Mouse (Mus musculus) regulatory T cell (primary cell): ENCODE results near the gene Trp53inp2.

Experiments used
- in situ Hi-C: fragments of 300-600 bp; cut with MboI, MseI; formaldehyde crosslinking; loops from one replicate; pipeline ENCODE4 v1.15.1; 2025; ENCODE audit warnings: high pct_unique_total_duplicates

Trp53inp2 gene

DNA sequence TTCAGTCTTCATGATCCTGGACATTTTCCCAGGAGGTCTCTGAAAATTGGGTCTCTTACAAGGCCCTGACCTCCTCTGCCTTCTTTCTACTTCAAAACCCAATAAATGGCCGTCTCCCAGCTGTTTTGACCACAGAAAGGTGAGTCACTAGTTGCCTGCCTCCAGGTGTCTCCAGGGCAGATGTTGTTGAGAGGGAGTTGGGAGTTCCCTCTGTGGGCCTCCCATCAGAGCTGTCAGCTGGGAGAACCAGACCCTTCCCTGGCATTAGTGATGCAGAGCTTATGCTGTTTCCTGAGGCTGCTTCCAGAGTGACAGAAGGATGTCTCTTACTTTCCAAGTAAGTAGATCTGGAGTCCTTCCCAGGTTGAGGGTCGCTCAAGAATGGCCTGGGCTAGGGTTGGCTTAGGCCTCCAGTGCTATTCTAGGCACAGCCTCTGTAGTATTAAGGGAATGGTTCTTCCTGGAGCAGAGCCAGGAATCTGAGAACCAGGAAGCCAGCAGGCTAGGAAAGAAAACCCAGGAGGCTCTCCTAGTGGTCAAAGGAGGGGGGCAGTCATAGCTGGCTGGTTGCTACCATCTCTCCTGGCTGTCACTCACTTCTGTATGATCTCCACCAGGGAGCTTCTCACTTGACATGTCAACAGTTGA lies 2.1 kb downstream of the Trp53inp2 start:
- in situ Hi-C loops: loop anchor here (10.0 kb wide), 1 partner anchor 148 kb away; the partner anchor contains the start of gene Dynlrb1

DNA sequence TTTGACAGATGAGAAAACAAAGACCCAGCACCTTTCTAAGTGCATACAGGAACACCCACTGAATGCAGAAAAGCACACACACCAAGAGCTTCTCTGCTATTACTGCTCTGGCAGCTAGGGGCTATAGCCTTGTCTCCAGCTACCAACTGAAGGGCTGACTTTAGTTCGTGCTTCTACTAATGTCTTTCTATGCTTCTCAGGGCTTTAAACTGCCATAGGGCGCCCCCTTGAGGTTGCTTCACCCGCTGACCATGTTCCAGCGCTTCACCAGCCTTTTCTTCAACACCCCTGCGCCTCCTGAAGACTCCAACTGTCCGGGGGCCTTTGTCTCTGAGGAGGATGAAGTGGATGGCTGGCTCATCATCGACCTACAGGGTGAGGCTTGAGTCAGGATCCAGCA lies 4.2 kb downstream of the Trp53inp2 start:
- in situ Hi-C loops: loop anchor here (10.0 kb wide), 1 partner anchor 150 kb away; the partner anchor contains the start of gene Dynlrb1

DNA sequence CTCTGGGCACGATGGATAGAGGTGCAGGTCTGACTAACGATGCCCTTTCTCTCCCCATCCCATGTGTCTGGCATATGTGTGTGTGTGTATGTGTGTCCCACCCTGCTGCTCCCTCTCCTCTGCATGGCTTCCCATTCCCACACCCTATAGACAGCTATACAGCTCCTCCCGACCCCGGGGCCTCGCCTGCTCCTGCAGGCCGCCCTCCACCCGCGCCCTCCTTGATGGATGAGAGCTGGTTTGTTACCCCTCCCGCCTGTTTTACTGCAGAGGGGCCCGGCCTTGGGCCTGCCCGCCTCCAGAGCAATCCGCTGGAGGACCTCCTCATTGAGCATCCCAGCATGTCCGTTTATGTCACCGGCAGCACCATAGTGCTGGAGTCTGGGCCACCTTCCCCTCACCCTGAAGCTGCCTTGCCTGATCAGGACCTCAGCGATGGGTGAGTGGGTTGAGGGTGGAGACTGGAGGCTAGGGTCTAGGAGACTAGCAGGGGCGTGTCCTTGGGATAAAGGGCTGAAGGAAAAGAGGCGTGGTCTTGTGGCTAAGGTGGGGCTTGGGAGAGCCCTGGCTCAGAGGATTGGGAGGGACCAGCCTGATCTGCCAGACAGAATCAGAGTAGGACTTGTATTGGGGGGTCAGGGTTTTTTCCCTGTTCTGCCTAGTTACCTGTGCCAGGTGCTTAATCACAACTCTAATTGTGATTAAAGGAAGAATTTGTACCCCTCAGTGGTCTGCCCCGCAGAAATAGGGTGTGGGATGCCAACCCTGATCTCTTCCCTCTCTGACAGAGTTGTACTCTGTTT lies 5.1 kb downstream of the Trp53inp2 start:
- in situ Hi-C loops: loop anchor here (10.0 kb wide), 1 partner anchor 151 kb away; the partner anchor contains the start of gene Dynlrb1

DNA sequence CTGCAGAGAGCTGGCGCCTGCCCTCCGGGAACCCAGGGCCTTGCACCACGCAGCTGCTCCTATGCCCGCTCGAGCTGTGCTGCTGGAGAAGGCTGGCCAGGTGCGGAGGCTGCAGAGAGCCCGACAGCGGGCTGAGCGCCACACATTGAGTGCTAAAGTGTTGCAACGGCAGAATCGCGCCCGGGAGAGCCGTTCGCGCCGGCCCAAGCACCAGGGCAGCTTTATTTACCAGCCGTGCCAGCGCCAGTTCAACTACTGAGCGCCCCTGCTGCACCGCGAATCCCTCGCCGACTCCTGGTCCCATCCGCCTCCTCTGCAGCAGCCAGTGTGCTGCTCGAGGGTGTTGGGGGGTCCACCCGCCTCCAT lies 5.7 kb downstream of the Trp53inp2 start:
- in situ Hi-C loops: loop anchor here (10.0 kb wide), 1 partner anchor 152 kb away; the partner anchor contains the start of gene Dynlrb1

DNA sequence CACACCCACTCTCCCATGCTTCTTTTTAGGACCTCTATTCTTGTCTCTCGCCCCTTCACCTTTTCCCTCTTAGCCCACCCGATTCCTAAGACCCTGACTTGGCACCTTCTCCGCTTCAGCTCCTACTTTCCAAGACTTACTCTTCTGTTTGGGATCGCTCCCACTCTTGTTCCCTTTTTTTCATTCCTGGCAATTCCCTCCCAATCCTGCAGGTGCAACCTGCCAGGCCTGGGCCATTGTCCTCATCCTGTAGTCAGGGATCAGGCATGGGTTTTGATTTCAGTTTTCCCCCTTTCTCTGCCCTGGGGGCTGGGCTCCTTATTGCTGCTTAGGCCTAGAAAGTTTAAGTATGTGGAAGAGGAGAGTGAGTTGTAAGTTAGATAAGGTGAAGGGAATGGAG lies 6.2 kb downstream of the Trp53inp2 start:
- in situ Hi-C loops: loop anchor here (10.0 kb wide), 1 partner anchor 152 kb away; the partner anchor contains the start of gene Dynlrb1

DNA sequence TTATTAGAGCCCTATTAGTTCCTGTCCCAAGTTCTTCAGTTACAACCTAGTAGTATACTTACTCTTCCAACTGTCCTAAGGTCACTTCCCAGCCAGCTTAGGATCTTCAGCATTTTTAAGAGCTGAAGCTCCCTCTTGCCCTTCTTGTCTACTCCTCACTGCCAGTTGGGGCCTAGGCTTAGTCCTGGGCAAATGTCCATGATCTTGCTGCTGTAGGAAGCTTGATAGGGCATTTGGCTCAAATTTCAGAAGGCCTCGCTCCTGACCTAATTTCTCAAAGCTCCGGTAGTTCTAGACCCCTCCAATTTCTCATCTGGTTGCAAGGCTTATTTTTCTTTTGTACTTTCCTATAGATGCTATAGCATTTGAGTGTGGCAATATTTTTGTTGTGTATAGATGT lies 7.7 kb downstream of the Trp53inp2 start:
- in situ Hi-C loops: loop anchor here (10.0 kb wide), 1 partner anchor 154 kb away; the partner anchor contains the start of gene Dynlrb1

DNA sequence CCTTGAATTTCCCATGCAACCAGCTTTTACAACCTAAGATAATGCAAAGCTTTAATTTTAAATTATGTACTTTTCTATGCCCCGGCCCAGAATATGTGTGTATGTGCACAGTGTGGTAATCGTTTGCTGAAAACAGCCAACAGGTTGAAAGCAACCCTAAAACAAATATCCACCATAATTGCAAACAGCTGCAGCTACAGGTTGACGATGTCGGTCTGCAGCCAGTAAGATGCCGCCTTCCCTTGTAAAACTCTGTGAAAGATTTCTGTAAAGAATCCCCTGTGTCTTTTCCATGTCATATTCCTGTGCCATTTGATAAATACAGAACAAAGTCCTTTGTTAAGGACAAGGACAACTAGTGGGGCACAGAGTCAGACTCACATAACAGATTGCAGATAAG lies 13.7 kb downstream of the Trp53inp2 start:
- in situ Hi-C loops: no loop called here

DNA sequence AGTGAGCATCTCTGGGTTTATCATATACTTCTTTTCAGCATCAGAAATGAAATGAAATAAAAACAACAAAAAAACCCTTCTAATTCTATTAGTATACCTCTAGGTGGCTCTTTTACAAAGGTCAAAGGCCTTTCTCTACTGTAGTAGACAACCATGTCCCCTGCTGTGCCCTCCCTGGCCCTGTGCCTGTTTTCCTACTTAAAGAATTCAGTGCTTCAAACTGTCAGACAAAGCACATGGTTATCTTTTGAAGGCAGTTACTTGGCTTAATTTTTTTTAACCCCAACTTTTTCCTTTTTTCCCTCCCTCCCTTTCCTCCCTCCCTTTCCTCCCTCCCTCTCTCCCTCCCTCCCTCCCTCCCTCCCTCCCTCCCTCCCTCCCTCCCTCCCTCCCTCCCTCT lies 19.4 kb downstream of the Trp53inp2 start:
- in situ Hi-C loops: no loop called here

DNA sequence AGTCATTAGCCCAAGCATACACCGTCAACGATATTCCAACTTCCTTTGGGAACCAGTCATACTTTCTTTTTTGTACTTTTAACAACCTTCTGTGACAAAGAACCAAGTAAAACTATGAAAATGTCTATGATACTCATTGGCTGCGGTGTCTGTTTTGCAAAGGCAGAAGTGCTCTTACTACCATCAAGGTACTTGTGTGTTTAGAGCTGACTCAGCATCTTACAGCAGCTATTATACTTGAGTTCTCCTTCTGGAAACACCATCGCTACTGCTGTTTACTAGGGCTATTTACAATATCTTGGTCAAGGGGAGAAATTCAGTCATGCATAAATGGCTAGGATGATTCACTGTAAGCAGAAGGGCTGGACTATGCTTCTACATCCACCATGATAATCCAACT lies 21.1 kb downstream of the Trp53inp2 start:
- in situ Hi-C loops: no loop called here

DNA sequence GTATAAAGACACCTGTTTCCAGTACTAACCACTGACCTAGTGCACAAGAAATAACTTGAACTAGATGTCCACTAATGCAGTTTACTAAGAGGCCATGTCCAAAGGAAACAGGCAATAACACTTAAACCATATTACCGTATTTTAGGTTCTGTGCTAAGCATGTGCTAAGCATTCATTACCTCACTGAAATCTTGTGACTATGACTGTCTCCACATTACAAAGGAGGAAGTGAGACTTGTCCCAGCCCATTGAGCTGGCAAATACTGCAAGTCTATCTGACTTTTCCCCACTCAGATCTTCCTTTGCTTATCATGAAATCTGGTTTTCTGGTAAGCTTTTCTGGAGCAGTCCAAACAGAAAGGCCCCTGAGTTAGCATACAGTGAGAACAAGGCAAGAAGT lies 23.8 kb downstream of the Trp53inp2 start:
- in situ Hi-C loops: no loop called here

DNA sequence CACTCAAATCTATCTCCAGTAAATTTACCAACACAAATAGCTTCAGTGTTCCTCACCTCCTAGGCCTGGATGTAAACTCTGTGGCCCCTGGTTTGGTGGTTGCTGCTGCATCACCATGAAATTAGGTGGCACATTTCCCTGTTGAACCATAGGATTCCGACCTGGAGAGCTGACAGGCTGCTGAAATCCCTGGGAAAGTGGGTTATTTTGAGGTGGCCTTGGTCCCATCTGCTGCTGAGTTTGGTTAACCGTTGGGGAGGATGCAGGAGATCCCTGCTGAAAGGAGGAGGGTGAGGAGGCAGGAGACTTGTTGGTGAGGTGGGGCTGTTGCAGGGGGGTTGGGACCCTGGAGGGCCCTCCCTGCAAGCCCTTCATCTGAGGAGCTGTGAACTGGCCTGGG lies 40.1 kb downstream of the Trp53inp2 start:
- in situ Hi-C loops: no loop called here

DNA sequence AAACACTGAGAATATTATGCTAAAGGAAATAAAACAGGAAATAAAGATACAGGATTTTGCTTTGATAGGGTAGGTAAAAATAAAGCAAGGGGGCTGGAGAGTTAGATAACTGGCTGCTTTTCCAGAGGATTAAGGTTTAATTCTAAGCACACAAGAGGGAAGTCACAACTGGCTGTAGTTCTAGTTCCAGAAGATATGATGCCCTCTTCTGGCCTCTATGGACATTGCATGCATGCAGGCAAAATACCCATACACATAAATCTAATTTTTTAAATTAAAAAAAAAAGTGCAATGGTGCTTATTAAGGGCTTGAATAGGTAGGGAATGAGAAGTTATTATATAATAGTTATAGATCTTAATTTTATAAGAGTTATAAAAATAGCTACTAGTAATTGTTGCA lies 55.6 kb downstream of the Trp53inp2 start:
- in situ Hi-C loops: no loop called here
